Mouse (Mus musculus): Measurements from ENCODE around the gene Dysf.

DNA sequence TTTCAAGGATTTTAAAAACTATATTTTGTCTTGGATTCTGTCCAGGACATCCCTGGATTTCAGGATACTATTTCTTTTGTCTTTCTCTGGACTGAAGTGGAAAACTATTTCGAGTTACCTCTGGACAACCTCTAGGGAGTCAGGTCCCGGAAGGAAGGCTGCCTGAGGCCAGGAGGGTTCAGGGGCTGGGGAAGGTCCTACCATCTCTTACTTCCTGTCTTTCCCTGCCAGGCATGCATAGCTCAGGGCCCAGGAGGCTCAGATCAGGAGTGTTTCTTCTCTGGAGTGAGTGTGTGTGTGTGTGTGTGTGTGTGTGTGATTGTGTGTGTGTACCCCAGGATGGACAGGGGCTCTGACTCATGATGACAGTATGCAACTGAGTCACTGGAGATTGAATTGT lies 40.5 kb downstream of the Dysf start:
- no peak for TF ChIP-seq CTCF (conservative IDR thresholded peaks at IDR 0.05 in 1 of 2, IDR thresholded peaks at IDR 0.05 in 1 of 2; ENCODE audit: low read depth in 2 of 2, low read length in 2 of 2)
- no peak for TF ChIP-seq EP300 (IDR thresholded peaks at IDR 0.05; ENCODE audit: low read length)
- no peak for TF ChIP-seq POLR2A (IDR thresholded peaks at IDR 0.05; ENCODE audit: low read depth, low read length)
- TF ChIP-seq ZNF384 (IDR thresholded peaks at IDR 0.05; ENCODE audit: low read depth, low read length) = no peak
- TF ChIP-seq ZKSCAN1 (IDR thresholded peaks at IDR 0.05; ENCODE audit: borderline replicate concordance, low read depth, low read length) = no peak
- no peak for TF ChIP-seq NRF1 (IDR thresholded peaks at IDR 0.05; ENCODE audit: low read depth, low read length)
- TF ChIP-seq SIN3A (IDR thresholded peaks at IDR 0.05; ENCODE audit: low read length) = no peak
- TF ChIP-seq ELF1 (IDR thresholded peaks at IDR 0.05; ENCODE audit: low read depth, low read length) = no peak
- TF ChIP-seq MXI1 (IDR thresholded peaks at IDR 0.05; ENCODE audit: low read depth, low read length) = no peak
- TF ChIP-seq RCOR1 (conservative IDR thresholded peaks at IDR 0.05; ENCODE audit: low read depth, low read length) = no peak
- no peak for TF ChIP-seq NELFE (IDR thresholded peaks at IDR 0.05; ENCODE audit: low read depth, low read length)
- TF ChIP-seq ETS1 (conservative IDR thresholded peaks at IDR 0.05; ENCODE audit: low read depth, low read length) = no peak
